Mouse (Mus musculus) right cerebral cortex, postnatal 25 days (tissue): ENCODE measurements around the gene Cox8a.

Experiments used
- DNase-seq: peaks from one replicate; pipeline ENCODE4 v3.0.0; 2022

The Cox8a gene

DNA sequence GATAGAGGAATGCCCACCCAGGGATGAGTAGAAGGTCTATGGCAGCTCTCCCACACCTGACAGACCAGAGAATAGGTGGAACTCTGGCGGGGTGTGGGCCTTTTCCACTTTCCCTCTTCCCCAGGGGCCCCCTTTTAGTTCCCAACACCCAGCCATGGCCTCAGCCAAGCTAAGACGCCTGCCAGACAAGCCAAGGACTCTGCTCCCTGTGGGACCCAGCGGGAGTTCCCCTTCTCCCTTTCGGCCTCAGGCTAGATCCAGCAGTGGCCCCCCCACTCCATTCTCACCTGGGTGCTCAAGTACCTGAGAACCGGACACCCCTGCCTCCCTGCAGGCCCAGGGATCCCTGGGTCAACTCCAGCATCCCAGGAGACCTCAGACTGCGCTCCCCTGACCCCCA lies 4.8 kb upstream of the Cox8a start:
- DNase-seq: no peak

DNA sequence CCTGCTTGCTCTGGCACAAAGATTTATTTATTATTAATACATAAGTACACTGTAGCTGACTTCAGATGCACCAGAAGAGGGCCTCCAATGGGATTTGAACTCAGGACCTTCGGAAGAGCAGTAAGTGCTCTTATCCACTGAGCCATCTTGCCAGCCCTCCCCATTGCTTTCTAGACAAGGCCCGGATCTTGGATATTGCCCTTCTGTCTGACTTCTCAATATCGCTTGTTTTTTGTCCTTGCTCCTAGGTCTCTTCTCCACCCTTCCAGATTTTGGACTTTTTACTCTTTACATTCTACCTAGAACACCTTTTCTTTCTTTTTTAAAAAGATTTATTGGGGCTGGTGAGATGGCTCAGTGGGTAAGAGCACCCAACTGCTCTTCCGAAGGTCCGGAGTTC lies 1.3 kb upstream of the Cox8a start:
- DNase-seq: no peak

DNA sequence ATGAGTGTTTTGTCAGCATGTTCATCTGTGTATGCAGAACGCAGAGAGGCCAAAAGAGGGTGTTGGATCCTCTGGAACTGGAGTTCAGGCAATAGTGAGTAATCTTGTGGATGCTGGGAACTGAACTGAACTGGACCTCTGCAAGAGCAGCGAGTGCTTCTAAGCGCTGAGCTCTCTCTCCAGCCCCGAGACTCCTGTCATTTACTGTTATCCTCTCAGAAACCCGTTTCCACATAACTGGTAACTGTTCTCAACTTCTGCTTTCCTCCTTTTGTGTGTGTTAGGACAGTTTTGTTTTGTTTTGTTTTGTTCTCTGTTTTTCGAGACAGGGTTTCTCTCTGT lies 481 bp upstream of the Cox8a start:
- no peak for DNase-seq

DNA sequence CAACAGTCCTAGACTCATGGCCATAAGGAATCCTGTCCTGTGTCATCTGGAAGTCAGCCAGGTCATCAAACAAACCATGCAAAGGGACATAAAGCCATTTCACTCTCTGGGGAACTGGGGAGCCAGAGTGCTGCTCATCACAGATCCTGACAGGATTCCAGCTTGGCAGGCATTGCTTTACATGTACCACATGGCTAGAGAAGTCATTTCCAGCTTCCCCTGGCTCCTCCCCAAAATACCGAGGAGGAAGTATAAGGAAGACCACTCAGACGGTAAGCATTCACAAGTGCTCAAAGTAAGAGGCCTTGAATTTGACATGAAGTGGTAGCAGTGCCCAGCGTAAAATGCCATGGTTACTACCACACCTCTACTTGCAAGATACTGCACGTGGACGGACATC lies 2.9 kb downstream of the Cox8a start:
- no peak for DNase-seq

DNA sequence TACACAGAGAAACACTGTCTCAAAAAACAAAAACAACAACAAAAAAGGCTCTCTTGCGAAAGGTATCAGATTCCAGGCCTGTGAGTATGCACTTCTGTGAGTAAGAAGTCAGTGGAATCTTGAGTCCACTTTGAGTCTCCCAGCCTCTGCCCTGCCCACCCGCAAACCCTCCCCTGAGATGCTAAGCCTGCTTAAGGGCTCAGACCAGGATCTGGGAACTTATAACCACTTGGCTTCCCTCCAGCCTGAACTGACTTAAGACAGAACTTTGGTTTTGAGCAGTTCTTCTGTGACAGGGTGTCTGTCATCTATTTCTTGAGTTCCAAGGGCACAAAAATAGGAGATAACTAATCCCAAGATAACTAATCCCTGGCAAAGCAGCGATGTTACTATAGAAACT lies 4.4 kb downstream of the Cox8a start:
- DNase-seq: no peak

DNA sequence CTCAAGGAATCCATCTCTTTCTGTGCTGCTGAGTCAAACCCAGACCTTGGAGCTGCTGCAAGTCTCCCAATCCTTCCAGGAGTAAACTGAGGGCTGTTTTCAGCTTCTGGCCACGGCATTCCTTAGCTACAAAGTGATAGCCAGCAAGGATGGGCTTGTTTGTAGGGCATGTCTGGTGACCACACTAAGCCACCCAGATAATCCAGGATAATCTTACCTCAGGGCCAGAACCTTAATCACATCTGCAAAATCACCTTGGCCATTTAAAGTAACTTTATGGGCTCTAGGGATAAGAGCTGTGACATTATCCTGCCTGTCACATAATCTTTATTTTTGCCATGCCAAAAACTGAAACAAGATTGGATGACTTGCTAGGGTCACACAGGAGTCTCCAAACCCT lies 5.2 kb downstream of the Cox8a start:
- no peak for DNase-seq

DNA sequence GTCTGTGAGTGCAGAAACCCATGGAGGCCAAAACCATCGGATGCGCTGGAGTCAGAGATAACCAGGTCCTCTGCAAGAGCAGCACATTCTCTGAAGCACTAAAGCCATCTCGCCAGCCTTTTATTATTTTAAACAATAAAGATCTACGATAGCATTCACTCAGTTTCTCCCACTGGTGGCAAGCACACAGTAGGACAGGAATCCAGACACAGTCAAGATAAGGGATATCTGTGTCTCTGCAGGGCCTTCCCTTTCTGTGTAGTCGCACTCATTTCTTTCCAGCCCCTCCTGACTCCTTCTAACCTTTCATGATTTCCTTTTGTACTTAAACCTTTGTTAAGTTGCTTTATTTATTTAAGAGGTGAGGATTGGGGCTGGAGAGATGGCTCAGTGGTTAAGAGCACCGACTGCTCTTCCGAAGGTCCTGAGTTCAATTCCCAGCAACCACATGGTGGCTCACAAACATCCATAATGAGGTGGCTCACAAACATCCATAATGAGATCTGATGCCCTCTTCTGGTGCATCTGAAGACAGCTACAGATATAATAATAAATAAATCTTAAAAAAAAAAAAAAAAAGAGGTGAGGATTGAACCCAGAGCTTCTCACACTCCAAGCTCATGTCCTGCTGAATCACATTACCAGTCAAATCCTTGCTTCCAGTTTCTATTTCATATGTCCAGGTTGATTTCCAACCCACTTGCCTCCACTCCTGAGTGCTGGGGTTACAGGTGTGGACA lies 7.3 kb downstream of the Cox8a start:
- DNase-seq: no peak

DNA sequence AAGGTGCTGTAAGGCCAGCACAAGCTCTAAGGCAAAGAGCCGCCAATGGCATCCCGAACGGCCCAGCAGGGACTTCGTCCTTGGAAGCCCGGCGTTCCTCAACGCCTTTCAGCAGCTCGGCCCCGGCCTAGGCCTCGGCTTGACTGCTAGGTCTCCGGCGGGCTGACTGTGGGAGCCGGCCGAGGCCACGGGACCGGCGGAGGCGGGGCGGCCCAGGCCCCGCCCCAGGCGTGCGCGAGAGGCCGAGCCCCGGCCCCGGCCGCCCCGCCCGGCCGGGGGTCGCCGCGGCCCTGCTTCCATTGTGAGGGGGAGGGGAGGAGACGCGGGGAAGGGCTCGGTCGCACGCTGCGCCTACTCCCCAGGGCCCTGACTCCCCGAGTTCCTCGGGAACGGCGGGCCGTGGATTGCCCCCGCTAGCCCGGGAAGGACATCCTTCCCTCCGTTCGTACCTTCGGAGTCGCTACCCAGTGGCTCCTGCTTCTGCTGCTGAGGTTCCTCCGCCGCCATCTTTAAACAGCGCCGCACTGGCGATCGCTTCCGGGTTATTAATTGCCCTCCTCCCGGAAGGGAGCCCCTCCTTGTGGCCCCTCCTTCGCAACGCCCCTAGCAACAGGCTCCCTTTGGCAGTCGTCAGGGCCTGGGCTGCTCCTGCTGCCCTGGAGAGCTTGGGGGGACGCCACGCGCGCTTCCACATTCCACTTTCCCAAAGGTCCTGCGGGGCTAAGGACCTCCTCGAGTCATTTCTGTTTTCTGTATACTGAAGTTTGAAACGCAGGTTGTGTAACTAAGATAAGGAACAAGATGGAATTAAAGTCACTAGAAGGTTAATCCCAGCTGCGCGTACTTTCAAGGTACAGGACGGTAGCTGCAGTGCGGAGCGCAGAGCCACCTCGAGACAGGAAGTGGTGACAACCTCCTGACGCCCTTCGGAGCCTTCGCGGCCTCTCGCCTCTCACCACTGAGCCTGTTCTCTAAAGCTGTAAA lies 11.4 kb downstream of the Cox8a start, which contains the start of gene Otub1:
Otub1 (minus strand) TSS at position 564 of the 984 bp plus-strand sequence.
- DNase-seq: peak; percentile 94

DNA sequence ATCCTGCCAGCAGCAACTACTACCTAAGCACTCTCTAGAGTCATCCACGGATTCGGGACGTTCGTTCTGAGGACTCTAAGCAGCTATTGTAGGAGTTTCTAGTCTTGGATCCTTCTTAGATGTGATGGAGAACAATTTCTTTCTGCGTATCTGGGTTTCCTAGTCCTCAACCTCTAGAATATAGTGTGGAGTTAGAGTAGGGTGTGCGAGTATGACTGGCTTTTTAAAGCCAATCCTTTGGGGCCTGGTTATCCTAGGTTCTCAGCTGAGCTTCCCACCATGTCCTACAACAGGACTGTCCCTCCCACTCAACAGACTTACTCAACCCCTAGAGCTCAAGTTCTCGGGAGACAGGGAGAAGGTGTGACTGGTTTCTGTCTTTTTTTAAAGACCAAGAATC lies 12.1 kb downstream of the Cox8a start:
- no peak for DNase-seq

DNA sequence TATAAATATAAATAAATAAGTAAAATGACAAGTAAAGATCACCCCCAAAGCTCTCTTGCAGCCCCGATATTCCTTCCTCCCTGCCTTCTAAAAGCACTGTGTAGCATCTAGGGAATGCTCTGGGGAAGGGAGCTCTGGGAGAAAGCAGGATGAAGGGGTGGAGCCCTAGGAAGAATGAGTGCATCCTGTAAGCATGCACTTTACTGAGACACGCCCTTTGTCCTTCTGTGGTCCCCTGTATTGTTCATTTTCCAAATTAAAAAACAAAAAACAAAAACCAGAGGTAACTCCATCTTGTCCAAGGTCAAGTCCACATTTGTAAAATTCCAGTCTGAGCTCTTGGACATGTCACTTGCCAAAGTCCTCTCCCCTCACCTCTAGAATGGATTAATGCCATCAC lies 12.5 kb downstream of the Cox8a start:
- no peak for DNase-seq

DNA sequence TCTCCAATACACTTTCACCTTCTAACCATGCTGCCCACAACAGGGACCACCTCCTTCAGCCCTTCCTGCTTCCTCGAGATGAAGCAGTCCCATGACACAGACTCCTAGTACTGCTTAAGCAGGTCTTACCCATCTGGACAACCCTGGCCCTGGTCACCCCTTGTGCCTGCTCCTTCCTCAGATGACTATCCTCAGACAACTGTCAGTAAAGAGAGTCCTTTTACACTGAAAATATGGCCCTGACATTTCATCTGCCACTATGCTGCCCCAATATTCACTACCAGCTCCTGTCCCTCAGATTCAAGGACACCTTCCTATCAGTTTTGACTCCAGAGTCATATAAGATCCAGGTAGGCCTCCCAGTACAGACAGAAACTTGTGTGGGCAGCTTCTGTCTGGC lies 17.0 kb downstream of the Cox8a start:
- no peak for DNase-seq

DNA sequence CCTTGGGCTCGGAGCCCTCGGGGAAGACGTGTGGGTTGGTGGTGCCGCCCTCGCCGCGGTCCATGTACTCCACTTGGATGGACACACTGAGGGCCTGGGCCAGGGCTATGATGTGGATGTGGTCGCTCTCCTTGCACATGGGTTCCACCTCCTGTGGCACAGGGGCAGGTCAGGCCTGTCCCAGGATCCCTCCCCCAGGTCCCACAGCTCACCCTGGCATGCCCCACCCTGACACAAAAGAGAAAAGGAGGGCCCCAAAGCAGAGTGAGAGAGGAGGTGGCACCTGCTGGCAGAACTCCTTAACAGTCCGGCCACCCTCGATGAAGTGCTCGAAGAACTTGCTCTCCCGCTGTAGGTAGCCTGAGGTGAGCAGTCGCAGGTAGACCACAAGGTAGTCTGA lies 18.3 kb downstream of the Cox8a start:
- DNase-seq: no peak

DNA sequence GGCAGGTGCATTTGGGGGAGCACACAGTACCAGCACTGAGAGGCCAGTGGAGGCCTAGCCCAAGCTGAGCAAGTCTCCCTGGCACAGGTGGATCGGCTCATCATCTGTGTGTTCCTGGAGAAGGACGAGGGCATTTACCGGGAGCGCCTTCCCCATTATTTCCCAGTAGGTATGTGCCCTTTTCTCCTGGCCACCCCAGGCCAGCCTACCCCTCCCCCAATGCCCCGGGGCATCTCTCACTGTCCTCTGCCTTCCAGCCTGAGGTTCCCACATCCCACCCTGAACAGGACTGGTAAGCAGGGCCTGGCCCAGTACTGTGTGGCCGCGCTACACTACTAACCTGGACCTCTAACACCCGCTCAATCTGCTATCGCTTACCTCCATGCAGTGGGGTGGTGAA lies 20.0 kb downstream of the Cox8a start:
- no peak for DNase-seq

DNA sequence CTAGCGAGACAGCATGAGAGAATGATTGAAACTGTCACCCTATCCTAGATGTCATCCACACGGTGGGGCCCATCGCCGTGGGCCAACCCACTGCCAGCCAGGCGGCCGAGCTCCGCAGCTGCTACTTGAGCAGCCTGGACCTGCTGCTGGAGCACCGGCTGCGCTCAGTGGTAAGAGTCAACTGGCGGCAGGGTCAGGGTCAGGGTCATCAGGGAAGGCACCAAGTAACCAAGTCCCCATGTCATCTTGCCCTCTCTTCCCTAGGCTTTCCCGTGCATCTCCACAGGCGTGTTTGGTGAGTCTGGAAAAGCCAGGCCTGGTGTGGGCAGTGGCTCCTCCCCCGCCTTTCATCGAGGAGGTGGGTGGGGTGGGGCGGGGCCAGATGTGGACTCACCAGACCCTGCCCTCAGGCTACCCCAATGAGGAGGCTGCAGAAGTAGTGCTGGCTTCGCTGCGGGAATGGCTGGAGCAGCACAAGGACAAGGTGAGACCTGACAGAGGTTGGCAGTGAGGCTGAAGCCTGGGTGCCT lies 20.6 kb downstream of the Cox8a start:
- DNase-seq: no peak

DNA sequence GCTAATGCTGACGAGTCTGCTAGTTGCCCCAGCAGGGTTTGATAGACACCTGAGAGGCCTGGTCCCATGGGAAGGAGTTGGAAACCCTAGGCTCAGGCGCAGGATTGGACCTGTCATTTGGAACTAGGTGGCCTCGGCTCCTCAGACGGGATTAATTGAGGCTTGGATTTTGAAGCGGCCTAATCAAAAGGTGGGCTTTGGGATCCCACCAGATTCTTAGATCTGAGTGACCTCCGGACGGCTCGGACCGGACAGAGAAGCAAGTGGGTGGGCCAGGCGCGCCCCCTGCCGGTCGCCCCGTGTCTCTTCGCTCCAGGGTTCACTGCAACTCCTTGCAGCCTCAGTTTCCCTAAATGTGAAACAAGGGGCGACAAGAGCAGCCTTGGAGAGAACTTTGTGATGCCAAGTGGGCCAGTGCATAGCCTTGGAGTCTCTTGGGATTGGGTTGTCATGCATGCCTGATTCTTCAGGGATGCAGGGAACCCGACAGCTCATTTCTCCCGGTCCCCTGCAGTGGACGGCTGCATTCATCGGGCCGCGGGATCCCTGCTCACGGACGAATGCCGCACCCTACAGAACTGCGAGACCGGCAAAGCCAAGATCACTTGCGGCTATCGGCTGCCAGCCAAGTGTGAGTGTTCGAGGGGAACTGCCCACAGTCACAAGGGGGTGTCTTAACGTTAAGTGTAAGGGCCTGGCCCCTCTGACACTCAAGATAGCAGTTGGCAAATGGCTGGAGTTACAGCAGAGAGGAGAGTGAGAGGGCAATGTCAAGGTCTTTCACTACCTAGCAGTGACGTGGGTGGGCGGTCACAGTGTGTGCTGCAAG lies 21.3 kb downstream of the Cox8a start:
- peak; percentile 57 for DNase-seq

DNA sequence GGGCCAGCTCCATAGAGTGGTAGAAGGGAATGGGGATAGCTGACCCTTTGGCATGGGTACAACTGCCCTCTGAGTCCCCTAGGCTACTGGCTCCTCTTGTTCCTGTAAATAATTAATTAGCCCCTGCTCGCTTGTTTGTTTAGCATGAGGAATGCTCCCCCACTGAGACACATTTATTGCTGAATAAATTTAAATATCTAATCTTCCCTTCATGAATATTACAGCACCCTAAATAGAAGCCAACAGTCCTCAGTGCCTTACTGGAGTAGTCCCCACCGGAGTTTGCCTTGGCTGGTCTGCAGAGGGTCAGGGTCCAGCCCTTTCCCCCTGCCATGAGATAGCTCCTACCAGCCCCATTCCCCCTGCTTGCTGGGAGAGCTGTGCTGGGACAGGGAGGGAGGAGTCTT lies 24.9 kb downstream of the Cox8a start:
- DNase-seq: no peak

DNA sequence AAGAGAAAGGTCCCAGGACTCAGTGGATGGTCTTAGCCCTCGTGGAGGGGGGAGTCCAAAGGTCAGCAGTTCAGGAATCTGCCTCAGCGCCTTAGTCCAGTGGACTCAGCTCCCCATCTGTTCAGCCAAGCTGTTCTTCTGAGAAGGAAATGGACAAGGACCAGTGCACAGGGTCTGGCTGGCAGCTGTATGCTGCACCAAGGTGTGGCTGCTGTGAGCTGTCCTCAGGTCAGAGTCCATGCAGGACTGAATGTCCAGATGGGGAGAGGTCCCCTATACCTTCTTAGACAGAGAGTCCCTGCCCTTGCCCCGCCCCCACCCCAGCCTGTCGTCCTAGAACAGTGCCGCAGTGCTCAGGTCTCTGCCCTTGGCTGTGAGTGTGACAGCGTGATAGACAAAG lies 25.8 kb downstream of the Cox8a start:
- DNase-seq: no peak

DNA sequence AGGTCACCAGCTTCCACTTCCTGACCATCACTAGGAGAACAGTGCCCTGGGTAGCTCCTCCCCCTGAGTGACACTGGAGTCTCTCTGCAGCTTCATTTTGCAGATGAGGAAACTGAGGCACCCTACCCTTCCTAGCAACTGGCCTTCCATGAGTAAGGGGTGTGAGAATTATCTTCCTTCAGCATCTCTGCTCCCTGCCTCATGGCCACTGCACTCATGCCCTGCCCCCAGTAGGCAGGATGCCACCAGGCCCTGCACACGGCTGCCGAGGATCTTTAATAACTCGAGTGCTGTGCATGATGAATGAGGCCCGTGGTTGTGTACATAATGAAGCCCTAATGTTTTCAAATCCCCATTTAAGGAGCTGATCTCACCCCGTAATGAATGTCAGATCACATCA lies 26.4 kb downstream of the Cox8a start:
- DNase-seq: no peak

DNA sequence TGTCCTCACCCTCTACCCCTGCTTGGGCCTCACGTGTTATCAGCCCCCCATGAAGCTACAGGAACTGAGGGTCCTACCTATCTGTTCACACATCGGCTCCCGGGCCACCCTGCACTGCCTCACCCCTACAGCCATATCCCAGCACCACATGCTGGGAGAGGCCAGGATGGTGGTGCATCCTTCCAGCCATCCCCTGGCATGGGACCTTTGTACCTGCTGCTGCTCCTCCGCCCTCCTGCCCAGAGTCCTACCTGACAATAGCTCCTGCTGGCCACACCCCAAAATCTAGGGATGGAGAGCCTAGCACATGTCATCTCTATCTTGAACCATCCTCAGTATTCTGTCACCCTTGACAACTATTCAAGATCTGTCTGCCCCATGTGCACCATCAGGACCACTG lies 28.4 kb downstream of the Cox8a start:
- DNase-seq: no peak

DNA sequence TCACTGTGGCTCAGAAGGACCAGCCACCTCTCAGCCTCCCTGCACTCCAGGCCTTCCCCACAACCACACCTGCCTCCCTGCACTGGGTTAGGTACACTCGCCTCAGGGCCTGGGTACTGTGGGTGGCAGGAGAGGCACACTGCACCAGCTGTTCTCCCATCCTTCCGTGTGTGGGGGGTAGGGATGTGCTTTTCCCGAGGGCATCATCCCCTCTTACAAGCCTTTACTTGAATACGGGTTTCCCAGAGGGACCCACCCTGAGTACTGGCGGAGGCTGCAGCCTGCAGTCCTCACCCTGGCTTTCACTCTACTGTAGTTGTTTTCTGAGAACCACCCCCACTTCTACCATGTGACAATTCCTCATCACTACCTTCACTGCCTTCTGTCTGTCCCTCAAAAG lies 30.3 kb downstream of the Cox8a start:
- DNase-seq: no peak

DNA sequence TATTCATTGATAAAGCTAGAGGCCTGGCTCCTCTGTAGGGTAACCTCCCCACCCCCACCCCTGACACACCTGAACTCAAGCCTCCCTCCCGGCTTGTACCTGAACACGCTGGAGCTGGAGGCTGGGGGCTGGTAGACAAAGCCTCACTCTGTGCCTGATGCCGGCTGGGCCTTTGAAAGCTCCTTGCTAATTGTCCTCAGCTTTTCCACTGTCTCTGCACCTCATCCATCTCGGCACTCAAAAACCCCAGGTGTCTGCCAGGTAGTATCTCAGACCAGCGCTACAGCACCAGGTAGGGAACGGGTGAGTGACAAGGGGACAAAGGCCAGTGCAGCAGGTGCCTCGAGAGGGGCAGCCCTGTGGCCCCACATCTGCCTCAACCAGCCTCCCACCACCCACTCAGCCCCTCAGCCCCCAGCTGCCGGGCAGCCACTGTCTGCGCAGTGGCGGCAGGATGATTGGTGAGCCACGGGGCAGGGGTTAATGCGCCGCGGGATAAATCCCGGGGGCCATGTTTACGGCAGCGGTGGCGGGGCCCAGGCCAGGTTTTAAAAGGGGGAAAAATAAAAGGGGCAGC lies 31.6 kb downstream of the Cox8a start:
- DNase-seq: no peak

DNA sequence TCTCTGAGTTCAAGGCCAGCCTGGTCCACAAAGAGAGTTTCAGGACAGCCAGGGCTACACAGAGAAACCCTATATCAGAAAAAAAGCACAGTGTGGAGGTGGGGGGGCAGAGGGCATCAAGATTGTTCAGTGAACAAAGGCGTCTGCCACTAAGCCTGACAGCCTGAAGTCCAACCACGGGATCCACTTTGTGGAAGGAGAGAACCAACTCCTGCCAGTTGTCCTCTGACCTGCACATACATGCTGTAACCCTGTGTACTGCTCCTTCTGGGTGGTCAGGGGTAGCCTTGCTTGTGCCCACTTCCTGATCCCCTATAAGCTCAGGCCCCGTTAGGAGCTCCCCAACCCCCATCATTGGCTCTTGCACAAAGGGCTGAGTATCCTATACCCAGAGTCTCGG lies 32.4 kb downstream of the Cox8a start:
- DNase-seq: no peak

DNA sequence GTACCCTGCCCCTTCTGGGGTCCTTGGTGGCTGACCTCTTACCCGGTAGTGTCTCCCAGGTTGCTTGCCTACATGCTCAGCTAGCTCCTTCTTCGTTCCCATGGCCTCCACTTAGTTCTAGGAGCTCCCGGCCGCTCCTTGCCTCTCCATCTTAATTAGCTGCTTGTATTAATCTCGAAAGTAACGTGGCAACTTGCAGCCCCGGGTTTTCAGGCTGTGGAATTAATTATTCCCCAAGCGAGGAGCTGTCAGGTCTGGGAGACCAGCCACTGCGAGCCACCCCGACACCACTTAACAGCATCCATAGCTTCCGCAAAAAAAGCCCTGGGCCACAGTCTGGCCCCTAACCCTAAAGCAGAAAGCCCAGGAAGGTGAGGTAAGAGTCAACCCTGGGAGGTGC lies 34.0 kb downstream of the Cox8a start:
- no peak for DNase-seq
